Mouse (Mus musculus): ENCODE results near the gene Ercc4.

Ercc4 gene

DNA sequence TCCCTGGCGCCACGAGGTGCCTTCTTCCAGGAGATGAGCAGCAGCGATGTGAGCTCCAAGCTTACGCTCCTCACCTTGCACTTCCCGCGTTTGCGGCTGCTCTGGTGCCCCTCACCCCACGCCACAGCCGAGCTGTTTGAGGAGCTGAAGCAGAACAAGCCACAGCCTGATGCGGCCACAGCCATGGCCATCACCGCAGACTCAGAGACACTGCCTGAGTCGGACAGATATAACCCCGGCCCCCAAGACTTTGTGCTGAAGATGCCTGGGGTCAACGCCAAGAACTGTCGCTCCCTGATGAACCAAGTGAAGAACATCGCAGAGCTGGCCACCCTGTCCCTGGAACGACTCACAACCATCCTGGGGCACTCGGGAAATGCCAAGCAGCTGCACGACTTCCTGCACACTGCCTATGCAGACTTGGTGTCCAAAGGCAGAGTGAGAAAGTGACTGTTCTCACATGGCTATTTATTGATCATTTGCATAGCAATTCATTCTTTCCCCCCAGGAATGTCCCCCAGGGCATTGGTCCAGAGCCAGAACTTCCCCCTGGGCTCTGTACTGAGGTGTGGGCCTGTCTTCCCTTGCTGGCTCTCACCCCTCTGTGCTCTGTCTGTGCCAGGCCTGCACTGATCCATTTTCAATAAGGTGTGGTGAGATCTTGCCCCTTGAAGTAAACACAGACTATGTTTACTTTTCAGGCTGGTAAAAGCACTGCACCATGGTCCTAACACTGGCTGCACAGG, 38.5 kb downstream of the Ercc4 start:
- DNase-seq (ENCODE audit: low read depth, low spot score) = no peak

DNA sequence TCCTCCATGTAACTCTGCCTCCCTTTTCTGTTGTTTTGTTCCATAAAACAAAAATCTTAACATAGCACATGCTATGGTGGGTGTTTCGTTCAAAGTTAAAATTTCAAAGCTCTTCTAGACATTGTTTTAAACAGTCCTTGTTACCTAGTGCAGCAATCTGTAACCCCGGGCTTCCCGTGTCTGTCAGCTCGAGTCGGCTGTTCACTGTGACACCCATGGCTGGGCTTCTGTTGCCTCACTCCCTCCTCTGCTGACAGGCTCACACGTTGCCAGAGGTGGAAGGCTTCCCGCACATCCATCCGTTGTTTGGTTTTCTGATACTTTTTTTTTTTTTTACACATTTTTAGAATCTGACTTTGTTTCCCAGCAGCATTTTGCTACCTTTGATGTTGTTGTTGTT, 40.5 kb downstream of the Ercc4 start:
- no peak for DNase-seq (ENCODE audit: low read depth, low spot score)

DNA sequence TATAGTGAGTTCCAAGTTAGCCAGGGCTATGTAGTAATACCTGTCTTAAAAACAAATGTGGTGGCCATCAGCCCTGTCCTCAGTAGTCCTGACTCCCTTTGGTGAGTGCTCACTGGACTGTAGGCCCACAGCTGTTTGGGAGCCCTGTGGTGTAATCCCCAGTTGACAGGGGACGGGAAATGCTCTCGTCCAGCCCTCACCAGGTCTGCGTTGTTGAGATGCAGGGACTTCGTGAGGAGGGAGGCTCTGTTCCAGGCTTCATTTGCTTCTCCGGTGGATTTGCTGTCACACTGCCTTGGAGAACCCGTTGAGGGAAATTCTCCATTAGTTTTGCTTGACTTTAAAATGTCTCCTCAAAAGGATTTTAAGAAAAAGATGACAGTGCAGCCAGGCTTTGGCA, 41.3 kb downstream of the Ercc4 start:
- no peak for DNase-seq (ENCODE audit: low read depth, low spot score)

DNA sequence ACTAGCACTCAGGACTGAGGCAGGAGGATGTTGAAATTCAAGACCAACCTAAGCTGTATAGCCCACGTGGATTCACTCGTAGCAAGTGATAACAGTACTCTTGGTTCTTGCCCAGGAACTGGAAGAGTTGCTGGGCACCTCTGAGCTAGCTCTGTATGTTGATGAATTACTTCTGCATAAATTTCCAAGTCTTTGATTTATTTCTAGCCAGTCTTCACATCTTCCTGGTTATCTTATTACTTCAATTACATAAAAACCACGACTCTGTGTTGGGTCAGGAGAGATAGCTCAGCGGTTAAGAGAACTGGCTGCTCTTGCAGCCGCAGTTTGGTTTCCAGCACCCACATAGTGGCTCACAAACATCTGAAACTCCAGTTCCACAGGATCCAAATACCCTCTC, 43.0 kb downstream of the Ercc4 start:
- no peak for DNase-seq (ENCODE audit: low read depth, low spot score)

DNA sequence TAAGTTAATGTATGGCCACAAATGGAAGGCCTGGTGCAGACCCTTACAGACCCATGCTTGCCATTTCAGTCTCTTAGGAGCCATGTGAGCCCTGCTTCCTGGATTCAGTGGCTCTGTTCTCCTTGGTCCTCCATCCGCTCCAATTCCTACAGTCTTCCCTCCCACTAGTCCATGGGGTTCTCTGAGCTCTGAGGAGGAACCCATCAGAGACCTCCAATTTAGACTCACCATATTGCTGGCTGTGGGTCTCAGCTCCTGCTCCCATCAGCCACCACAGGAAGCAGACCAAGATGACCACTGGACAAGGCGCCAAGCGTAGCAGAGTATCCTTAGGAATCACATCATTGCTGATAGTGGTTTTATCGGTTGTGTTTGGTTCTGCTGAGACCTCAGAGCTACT, 43.7 kb downstream of the Ercc4 start:
- DNase-seq (ENCODE audit: low read depth, low spot score) = no peak

DNA sequence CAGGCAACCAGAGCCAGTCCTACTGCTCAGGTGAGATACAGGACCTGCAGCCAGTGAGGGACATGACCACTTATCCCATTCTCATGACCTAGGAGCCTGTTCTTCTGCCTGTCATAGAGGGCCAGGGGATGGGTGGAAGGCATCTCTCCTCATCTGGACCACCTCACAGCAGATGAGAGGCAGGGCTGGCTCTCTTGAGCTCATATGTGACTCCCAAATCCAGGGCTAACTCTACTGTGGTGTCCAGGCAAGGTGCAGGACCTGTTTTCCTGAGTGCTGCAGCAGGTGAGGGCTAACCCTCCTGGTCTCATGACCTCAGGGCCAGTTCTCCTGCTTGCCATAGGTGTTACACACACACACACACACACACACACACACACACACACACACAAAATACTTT, 44.9 kb downstream of the Ercc4 start:
- no peak for DNase-seq (ENCODE audit: low read depth, low spot score)

DNA sequence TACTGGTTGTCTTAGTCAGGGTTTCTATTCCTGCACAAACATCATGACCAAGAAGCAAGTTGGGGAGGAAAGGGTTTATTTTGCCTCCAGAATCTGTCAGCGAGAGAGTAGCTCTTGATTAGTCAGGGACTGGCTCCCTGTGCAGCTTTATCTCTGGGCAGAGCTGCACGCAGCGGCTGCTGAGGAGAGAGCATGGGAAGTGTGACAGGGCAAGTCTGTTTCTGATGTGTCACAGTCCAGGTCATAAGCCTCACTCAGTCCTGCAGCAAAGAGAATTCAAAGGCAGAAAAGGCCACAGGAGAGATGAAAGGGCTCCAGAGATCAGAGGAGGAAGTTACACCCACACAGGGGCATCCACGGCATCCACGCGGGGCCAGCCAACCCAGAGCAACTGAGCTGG, 47.8 kb downstream of the Ercc4 start:
- DNase-seq (ENCODE audit: low read depth, low spot score) = no peak

DNA sequence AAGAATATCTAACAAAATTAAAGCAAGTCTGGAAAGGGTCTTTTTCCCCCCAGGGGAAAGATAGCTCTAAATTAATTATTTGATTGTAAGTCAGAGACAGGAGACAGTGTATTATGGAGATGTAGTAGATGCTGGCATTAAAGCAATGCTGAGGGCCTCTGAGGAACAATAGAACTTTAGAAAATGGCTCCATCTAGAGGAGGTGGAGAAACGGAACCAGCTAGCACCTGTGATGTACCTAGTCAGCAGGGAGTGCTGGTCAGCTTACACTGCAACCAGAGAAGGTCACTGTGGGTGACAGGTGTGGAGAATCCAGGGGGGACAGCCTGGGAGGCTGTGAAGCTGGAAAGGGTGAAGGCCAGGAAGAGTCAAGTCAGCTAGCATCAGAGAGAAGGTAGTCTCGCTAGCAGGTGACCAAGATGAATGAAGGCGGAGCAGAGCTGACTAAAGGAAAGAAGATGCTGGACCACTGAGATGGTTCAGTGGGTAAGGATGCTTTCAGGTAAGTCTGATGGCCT, 48.7 kb downstream of the Ercc4 start:
- DNase-seq (ENCODE audit: low read depth, low spot score) = no peak

DNA sequence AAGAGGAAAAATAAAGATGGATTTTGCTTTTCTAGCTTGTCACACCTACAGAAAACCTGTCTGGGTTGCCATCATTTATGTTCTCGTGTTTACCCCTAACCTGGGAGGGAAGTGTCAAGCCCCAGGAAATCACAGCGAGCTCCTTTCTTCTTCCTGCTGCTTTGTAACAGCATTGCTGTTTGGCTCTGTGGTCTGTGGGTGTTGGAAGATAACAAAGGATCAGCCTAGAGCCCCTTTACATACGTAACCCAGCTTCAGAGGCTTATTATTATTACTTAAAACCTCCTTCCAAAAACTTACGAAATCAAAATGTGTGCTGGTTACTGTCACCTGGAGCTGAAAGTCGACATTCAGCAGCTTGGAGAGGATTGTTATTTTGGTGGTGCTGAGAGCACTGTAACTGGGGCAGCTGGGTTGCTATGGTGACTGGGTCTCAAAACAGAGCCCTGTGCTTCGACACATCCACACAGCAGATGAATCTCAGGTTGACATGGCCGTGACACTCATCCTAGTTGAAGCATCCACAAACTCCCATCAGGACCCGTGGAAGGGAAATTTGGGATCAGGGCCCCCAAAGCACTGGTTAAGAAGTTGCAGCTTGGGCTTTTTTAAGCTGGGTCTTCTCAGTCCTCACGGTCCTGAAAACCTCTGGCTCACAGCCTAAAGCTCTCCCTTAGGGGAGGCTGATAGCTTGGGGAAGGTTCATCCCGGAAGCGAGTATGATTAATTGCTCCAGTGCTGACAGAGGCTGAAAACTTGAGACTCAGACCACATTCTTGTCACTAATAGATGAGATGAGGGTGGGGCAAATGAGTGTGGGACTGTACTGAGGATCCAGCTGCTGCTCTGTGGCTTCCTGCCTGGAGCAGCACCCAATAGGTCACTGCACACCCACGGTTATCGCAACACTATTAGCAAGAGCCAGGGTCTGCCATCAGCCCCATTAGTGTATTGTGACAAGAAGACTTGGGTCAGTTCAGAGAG, 49.7 kb downstream of the Ercc4 start:
- peak; percentile 55 for DNase-seq (ENCODE audit: low read depth, low spot score)

DNA sequence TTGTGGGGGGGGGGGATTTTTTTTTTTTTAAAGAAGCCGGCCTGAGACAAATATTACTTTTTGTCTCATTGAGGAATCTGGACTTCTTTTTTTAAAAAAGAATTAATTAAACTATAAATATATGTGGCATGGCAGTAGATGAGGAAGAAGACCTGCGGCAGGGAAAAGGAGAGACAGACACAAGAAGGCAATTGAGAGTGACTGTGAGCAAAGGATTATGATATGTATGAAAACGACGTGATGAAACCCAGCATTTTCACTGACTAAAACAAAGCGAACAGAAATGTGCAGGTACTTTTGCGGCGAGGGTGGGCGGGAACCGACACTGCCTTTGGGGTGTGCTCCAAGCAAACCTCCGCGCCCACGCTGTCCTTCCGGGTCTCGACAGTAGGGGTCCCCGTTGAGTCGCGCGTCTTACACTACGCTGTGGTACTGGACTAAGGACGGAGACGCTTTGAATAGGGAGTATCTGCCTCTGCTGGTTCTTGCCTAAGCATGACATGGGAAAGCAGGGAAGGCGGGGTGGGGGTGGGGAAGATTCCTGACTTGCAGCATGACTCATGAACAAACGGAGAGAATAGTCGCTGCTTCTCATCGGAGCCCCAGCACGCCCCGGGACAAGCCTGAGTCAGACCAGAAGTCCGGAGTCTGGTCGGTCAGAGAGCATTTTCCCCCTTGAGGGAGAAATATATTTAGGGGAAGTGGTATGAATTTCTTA, 50.6 kb downstream of the Ercc4 start:
- DNase-seq (ENCODE audit: low read depth, low spot score) = peak; percentile 97

DNA sequence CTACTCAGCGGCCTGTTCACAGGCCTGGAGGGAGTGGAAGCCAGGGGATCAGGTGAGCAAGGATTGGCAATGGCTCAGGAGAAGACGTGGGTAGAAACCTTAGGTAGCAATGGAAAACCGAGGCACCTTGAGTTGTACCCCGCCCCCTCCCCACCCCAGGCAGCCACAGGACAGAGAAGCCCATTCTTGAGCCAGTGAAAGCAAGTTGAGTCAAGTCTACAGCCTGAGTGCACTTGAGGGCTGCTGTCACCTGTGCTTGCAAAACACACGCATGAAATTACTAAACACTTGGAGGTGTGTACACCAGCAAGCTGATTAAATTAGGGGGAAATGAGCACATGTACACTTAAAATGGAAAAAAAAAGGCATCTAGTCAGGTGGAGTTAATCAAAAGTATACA, 52.0 kb downstream of the Ercc4 start:
- no peak for DNase-seq (ENCODE audit: low read depth, low spot score)

DNA sequence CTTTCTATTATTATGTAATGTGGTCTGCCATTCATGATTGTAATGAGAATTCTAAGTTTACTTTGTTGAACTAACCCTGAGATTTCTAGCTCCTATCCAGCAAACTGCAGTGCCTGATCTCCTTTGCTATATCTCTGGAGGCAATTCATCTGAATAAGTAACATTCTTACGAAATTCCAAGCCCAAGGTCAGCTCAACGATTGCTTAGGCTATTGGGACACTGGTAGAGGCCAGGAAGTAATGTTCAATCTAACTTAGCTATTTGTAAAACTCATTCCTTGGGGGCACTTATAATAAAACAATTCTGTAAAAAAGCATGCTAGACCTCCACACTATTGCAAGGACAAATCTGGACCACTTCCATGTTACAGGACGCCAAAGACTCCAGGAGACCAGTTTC, 58.2 kb downstream of the Ercc4 start:
- DNase-seq (ENCODE audit: low read depth, low spot score) = no peak

DNA sequence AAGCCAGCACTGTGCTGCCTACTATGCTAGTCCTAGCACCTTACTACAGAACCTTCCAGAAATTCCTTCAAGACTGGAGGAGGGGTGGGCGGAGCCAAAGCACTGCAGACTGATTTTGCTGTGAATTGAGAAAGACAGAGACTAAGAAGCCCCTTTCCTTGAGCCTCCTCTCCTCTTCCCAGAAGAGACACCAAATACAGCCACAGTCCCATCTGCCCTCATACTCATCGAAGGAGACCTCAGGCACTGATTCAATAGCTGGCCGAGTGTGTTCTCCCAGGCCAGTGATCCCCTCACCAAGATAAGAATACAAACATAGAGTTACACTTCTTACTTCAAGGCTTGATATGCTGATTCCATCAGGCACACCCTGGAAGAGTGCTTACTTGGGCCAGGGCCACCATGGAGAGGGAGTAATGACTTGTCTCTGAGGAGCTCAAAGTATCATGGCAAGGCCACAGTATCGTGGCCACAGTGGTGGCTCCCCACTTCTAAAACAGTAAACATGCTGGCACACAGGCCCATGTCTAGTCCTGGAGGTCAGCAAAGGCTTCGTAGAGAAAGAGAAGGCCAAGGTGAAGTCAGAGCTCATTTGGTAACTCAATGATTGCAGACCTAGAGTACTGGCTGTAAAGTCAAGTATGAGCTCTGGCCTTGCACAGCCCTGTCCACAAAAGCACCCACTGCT, 63.7 kb downstream of the Ercc4 start:
- DNase-seq (ENCODE audit: low read depth, low spot score) = no peak

DNA sequence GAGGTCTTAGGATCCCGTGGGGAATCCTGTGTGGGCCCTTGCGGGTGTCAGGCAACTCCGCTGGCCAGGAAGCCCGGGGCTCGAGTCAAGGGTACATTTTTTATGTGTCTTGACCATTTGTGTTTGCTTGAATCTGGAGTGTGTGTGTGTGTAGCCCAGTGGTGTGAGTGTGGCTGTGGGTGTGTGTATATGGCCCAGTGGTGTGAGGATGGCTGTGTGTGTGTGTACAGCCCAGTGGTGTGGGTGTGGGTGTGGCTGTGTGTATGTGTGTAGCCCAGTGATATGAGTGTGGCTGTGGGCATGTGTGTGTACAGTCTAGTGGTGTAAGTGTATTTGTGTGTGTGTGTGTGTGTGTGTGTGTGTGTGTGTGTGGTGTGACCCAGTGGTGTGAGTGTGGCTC, 73.0 kb downstream of the Ercc4 start:
- no peak for DNase-seq (ENCODE audit: low read depth, low spot score)

DNA sequence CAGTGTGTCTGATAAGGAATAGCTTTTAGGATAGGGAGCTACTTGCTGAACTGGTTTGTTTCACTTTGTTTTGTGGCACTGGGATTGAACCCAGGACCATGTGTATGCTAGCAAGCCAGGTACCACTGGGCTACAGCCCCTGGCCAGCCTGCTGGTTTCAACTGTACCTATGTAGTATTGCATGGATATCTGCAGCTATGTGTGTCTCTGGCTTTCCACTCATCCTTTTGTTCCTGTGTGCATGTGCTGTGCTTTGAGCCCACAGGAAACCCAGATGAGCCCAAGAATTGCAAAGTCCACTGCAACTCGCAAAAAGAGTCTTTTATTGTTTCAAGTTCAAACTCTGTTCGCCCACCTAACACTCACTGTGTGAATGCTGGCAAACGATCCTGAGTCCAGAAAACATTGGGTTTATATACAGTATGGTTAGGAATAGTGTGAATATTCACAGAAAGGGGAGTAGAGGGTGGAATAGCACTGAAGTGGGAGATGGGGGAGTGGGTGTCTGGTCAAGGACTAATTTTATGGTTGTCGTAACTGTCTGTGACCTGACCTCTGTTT, 73.8 kb downstream of the Ercc4 start:
- no peak for DNase-seq (ENCODE audit: low read depth, low spot score)

DNA sequence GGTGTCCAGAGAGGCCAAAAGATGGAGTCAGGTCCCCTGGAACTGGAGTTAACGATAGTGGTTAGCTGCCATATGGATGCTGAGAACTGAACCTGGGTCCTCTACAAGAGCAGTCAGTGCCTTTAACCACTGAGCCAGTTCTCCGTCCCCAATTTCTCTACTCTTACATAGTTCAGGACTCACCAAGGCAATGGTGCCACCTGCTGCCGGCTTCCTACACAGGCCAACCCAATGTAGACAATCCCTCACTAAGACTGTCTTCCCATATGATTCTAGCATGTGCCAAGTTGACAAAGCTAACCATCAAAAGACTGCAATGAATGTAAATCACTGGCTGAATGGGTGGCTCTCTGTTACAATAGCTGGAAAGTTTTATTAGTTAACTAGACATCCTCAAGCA, 74.9 kb downstream of the Ercc4 start:
- no peak for DNase-seq (ENCODE audit: low read depth, low spot score)

DNA sequence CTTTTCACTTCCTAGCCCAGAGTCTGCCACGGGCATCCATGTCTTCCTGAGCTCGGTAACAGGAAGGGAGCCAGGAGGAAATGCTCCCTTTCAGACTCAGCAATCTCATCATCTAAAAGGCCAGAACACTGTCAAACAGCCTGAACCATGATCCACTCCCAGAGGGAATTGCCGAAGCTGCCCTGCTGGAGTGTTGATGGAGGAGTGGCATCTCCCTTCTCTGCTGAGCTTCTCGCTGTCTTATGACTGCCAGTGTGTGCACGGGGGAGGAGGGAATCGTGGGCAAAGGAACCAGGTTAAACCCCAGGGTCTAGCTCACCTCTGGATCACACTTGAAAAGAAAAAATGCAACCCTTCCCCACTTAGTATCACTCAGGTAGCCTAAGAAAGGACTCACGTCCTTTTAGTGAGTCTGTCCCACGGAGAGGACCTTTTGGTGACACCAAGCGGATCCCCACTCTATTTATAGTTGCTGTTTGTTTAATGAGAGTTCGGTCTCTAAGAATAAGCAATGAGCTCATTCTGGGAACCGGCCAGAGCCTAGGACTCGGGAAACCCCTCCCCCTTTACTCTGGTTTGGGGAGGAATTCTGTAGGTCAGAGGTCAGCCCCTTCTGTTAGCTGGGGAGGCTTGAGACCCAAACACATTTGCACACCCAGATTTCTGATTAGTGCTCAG, 80.1 kb downstream of the Ercc4 start:
- peak; percentile 75 for DNase-seq (ENCODE audit: low read depth, low spot score)

DNA sequence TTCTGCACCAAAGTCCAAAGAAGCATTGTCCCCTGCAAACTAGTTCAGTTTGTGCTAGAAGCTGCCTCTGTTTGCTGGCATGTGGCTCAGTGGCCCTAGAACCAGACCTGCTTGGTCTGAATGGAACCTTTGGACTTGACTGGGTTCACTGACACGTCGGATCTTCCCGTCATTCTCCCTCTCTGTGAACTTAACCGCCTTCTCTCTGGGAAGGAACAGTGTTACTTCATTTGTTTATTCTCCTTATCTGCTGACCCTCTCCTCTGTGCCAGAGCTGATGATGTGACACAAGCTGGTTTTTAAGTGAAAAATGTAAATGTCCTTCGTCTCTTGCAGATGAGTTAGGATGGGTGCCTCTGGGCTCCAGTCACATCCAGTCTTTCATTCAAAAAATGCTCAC, 81.0 kb downstream of the Ercc4 start:
- no peak for DNase-seq (ENCODE audit: low read depth, low spot score)

DNA sequence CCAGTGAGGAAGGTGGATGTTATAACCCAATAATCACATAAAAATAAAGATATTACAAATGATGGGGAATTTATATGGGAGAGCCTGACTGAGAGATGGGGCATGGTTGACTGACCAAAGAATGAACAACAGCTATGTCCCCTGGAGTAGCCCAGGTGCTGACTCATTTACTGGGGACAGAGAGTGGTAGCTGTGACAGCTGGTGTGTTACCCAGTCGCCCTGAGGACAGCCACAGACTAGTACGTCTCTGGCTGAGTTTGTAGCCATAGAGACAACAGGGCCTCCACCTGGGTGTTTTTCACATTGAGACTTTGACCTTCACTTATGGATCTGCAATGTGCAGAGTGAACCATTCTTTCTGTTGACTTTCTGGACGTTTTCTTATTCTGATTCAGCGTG, 81.7 kb downstream of the Ercc4 start:
- no peak for DNase-seq (ENCODE audit: low read depth, low spot score)

DNA sequence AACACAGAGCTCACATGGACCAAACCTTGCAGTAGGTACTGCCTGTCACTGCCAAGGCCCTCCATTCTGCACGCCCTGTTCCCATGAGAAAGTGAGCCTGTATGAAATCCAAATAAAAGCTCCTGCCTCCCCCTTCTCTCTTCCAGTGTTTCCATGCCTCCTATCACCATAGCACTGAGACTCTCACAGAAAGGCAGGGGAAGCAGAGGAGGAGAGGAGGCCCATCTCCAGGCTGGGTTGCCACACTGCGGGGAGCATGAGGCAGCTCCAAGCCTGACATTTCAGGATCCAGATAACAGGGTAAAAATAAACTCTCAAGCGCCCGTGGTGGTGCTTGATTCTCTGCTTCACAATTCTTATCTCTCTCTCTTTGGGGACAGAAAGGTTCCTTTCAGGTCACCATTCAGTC, 84.2 kb downstream of the Ercc4 start:
- DNase-seq (ENCODE audit: low read depth, low spot score) = peak; percentile 43

DNA sequence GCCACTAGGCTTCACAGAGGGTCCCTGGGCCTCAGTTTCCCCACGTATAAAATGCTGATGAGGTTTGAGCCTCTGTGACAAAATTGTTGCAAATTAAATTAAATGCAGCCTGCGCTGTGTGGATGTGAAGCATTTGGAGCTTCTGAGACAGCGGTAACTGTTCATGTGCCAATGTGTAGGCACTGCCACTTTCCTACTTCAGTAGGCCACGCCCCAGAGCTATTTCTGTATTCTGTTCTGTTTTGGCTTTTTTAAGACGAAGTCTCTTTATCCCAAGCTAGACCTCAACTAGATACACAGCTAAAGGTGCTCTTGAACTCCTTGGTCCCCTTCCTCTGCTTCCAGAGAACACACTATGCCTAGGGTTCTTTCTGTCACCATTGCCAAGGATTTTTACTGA, 85.4 kb downstream of the Ercc4 start:
- no peak for DNase-seq (ENCODE audit: low read depth, low spot score)
